Mouse (Mus musculus) embryonic facial prominence, embryonic 13.5 days (tissue): ENCODE results near the gene Cdc5l. TPM values are rescaled to one million over a fixed set of nuclear protein-coding genes. Genes with fewer than 3 reads are reported as not detected.
"Not testable (repeated sequence)": the region's sequence is repeated elsewhere in the genome, so short reads cannot be mapped to it uniquely, and the experiment has no call there.

Experiments used
- ATAC-seq: fragments of 200-750 bp; cut with Nextera tagmentation; 2 replicates; pipeline ENCODE4 v1.8.0; 2017; ENCODE audit warnings: low read depth; ENCODE audit not compliant: insufficient number of reproducible peaks, insufficient read depth, low FRiP score, low TSS enrichment
- H3K27ac ChIP-seq: fragments of 300-500 bp; sonication (generic); 2 replicates; pipeline ENCODE4 v1.5.1; 2015; ENCODE audit warnings: moderate library complexity, mild to moderate bottlenecking, inconsistent platforms
- H3K27me3 ChIP-seq: fragments of 300-500 bp; sonication (generic); 2 replicates; pipeline ENCODE4 v1.6.1; 2015; ENCODE audit warnings: mild to moderate bottlenecking, inconsistent platforms
- H3K36me3 ChIP-seq: fragments of 300-500 bp; sonication (generic); 2 replicates; pipeline ENCODE4 v1.6.1; 2015; ENCODE audit warnings: mild to moderate bottlenecking, inconsistent platforms
- H3K4me1 ChIP-seq: fragments of 300-500 bp; sonication (generic); 2 replicates; pipeline ENCODE4 v1.6.1; 2015; ENCODE audit warnings: inconsistent platforms
- H3K4me2 ChIP-seq: fragments of 300-500 bp; sonication (generic); 2 replicates; pipeline ENCODE4 v1.6.1; 2015; ENCODE audit warnings: moderate library complexity, mild to moderate bottlenecking, inconsistent platforms
- H3K4me3 ChIP-seq: fragments of 300-500 bp; sonication (generic); 2 replicates; pipeline ENCODE4 v1.5.1; 2015; ENCODE audit warnings: mild to moderate bottlenecking, inconsistent platforms
- H3K9ac ChIP-seq: fragments of 300-500 bp; sonication (generic); 2 replicates; pipeline ENCODE4 v1.6.1; 2015; ENCODE audit warnings: mild to moderate bottlenecking, inconsistent platforms
- H3K9me3 ChIP-seq: fragments of 300-500 bp; sonication (generic); 2 replicates; pipeline ENCODE4 v1.6.1; 2016; ENCODE audit warnings: inconsistent platforms
- WGBS: fragments of 180-500 bp; shearing (Covaris S2); methylation state at CpG from one replicate; pipeline ENCODE4 v1.1.7; 2015; ENCODE audit warnings: mixed read lengths; 5-methylcytosine and 5-hydroxymethylcytosine counted together
- polyA plus RNA-seq: library from polyadenylated mRNA; unstranded; fragments of >200 nt; fragmentation: Nextera tagmentation; extraction: Ambion mirVana; gene quantifications from 2 replicates; pipeline ENCODE4 v1.2.1, GENCODE M21; 2015

The Cdc5l gene
- polyA plus RNA-seq, 1 experiment from 2014 or later: 83.1 TPM

- Histone ChIP-seq H3K9me3 (no peaks in the 10 kb centered on the region), H3K36me3 (peaks cover 18% of the 10 kb centered on the region), H3K4me2 (peak overlapping the region; percentile 85), H3K4me1 (peaks cover 20% of the 10 kb centered on the region), H3K9ac (peak overlapping the region; percentile 94), H3K27me3 (no peaks in the 10 kb centered on the region), H3K27ac (peak overlapping the region; percentile 98), H3K4me3 (peak overlapping the region; percentile 89)
- peak; percentile 75 for ATAC-seq
- WGBS: 1% methylated on average over 62 of the region's 62 CpGs
Measured at GRCm38 (mm10) chr17:45432706-45433398, 685 bp downstream of the Cdc5l start.

- Histone ChIP-seq H3K4me3 (peak overlapping the region; percentile 89), H3K4me2 (peak overlapping the region; percentile 85), H3K36me3 (peaks cover 17% of the 10 kb centered on the region), H3K9me3 (no peaks in the 10 kb centered on the region), H3K4me1 (peaks cover 20% of the 10 kb centered on the region), H3K27ac (no peak overlapping the region), H3K9ac (peak overlapping the region; percentile 94), H3K27me3 (no peaks in the 10 kb centered on the region)
- ATAC-seq: no peak
- 76% methylated on average over 3 of the region's 3 CpGs for WGBS
Measured at GRCm38 (mm10) chr17:45432007-45432406, 1.5 kb downstream of the Cdc5l start.

GRCm38 (mm10) chr17:45417387-45417786 lies 16.1 kb downstream of the Cdc5l start:
- Histone ChIP-seq H3K4me2 (no peak overlapping the region), H3K27me3 (no peaks in the 10 kb centered on the region), H3K27ac (no peak overlapping the region), H3K36me3 (peaks cover 76% of the 10 kb centered on the region), H3K9ac (no peak overlapping the region), H3K4me1 (no peaks in the 10 kb centered on the region), H3K9me3 (no peaks in the 10 kb centered on the region), H3K4me3 (no peak overlapping the region)
- ATAC-seq: no peak
- WGBS: 74% methylated on average over 2 of the region's 2 CpGs

- H3K4me2 ChIP-seq: not testable (repeated sequence)
- peaks cover 90% of the 10 kb centered on the region for H3K36me3 ChIP-seq
Measured at GRCm38 (mm10) chr17:45411617-45412016, 21.9 kb downstream of the Cdc5l start.

GRCm38 (mm10) chr17:45408719-45409118 lies 24.8 kb downstream of the Cdc5l start:
- no peaks in the 10 kb centered on the region for H3K27me3 ChIP-seq
- no peak overlapping the region for H3K4me3 ChIP-seq
- H3K36me3 ChIP-seq: peaks cover 91% of the 10 kb centered on the region
- no peak overlapping the region for H3K9ac ChIP-seq
- WGBS: 96% methylated on average over 2 of the region's 2 CpGs
- H3K9me3 ChIP-seq: no peaks in the 10 kb centered on the region
- no peak overlapping the region for H3K4me2 ChIP-seq
- H3K4me1 ChIP-seq: no peaks in the 10 kb centered on the region
- no peak for ATAC-seq
- no peak overlapping the region for H3K27ac ChIP-seq

More at GRCm38 (mm10) chr17:45411617-45412016, 21.9 kb downstream of the Cdc5l start:
- 88% methylated on average over 2 of the region's 2 CpGs for WGBS
- not testable (repeated sequence) for H3K27me3 ChIP-seq, H3K9me3 ChIP-seq, H3K4me1 ChIP-seq, H3K4me3 ChIP-seq, H3K9ac ChIP-seq, H3K27ac ChIP-seq, ATAC-seq

GRCm38 (mm10) chr17:45406281-45406680 lies 27.3 kb downstream of the Cdc5l start:
- Histone ChIP-seq H3K9ac (no peak overlapping the region), H3K36me3 (peaks cover 72% of the 10 kb centered on the region)
- WGBS: 94% methylated on average over 10 of the region's 10 CpGs

GRCm38 (mm10) chr17:45403207-45403606 lies 30.3 kb downstream of the Cdc5l start:
- peaks cover 13% of the 10 kb centered on the region for H3K4me1 ChIP-seq
- H3K9me3 ChIP-seq: no peaks in the 10 kb centered on the region
- no peak overlapping the region for H3K9ac ChIP-seq
- H3K4me2 ChIP-seq: no peak overlapping the region
- no peaks in the 10 kb centered on the region for H3K27me3 ChIP-seq
- H3K4me3 ChIP-seq: no peak overlapping the region
- WGBS: under 1% methylated on average over 3 of the region's 3 CpGs
- ATAC-seq: no peak
- H3K27ac ChIP-seq: peak overlapping the region; percentile 73; the same call in 1 of the 2 replicates
- peaks cover 60% of the 10 kb centered on the region for H3K36me3 ChIP-seq

More at GRCm38 (mm10) chr17:45406281-45406680, 27.3 kb downstream of the Cdc5l start:
- no peak overlapping the region for H3K27ac ChIP-seq
- H3K4me3 ChIP-seq: no peak overlapping the region
- H3K9me3 ChIP-seq: no peaks in the 10 kb centered on the region
- H3K4me1 ChIP-seq: peaks cover 8% of the 10 kb centered on the region
- ATAC-seq: no peak
- no peaks in the 10 kb centered on the region for H3K27me3 ChIP-seq
- no peak overlapping the region for H3K4me2 ChIP-seq

GRCm38 (mm10) chr17:45402601-45403000 lies 30.9 kb downstream of the Cdc5l start:
- Histone ChIP-seq H3K27me3 (no peaks in the 10 kb centered on the region), H3K9me3 (no peaks in the 10 kb centered on the region), H3K4me1 (peaks cover 13% of the 10 kb centered on the region), H3K4me3 (no peak overlapping the region), H3K9ac (no peak overlapping the region), H3K36me3 (peaks cover 60% of the 10 kb centered on the region), H3K27ac (peak overlapping the region; percentile 73), H3K4me2 (no peak overlapping the region)
- no peak for ATAC-seq
- WGBS: 37% methylated on average over 3 of the region's 3 CpGs

- Histone ChIP-seq H3K27ac (no peak overlapping the region), H3K4me3 (no peak overlapping the region), H3K9ac (no peak overlapping the region), H3K27me3 (no peaks in the 10 kb centered on the region), H3K4me2 (no peak overlapping the region), H3K36me3 (peaks cover 59% of the 10 kb centered on the region), H3K9me3 (no peaks in the 10 kb centered on the region), H3K4me1 (peaks cover 13% of the 10 kb centered on the region)
- 86% methylated on average over 1 of the region's 1 CpGs for WGBS
- ATAC-seq: no peak
Measured at GRCm38 (mm10) chr17:45402126-45402525, 31.4 kb downstream of the Cdc5l start.

GRCm38 (mm10) chr17:45401126-45401905 lies 32.2 kb downstream of the Cdc5l start:
- Histone ChIP-seq H3K27me3 (no peaks in the 10 kb centered on the region), H3K4me2 (no peak overlapping the region), H3K27ac (no peak overlapping the region), H3K4me3 (no peak overlapping the region), H3K4me1 (peaks cover 13% of the 10 kb centered on the region), H3K9me3 (no peaks in the 10 kb centered on the region), H3K9ac (no peak overlapping the region), H3K36me3 (peaks cover 52% of the 10 kb centered on the region)
- ATAC-seq: no peak
- 84% methylated on average over 5 of the region's 5 CpGs for WGBS

- Histone ChIP-seq H3K36me3 (peaks cover 40% of the 10 kb centered on the region), H3K4me3 (no peak overlapping the region), H3K9me3 (no peaks in the 10 kb centered on the region), H3K27me3 (no peaks in the 10 kb centered on the region), H3K4me2 (no peak overlapping the region), H3K9ac (no peak overlapping the region), H3K27ac (no peak overlapping the region), H3K4me1 (peaks cover 11% of the 10 kb centered on the region)
- ATAC-seq: no peak
- 97% methylated on average over 2 of the region's 2 CpGs for WGBS
Measured at GRCm38 (mm10) chr17:45398021-45398420, 35.5 kb downstream of the Cdc5l start.

GRCm38 (mm10) chr17:45397541-45397940 lies 36.0 kb downstream of the Cdc5l start:
- no peak for ATAC-seq
- no peak overlapping the region for H3K9ac ChIP-seq
- peaks cover 8% of the 10 kb centered on the region for H3K4me1 ChIP-seq
- 76% methylated on average over 3 of the region's 3 CpGs for WGBS
- H3K4me2 ChIP-seq: no peak overlapping the region
- H3K4me3 ChIP-seq: no peak overlapping the region
- H3K27ac ChIP-seq: no peak overlapping the region
- H3K27me3 ChIP-seq: no peaks in the 10 kb centered on the region
- H3K36me3 ChIP-seq: peaks cover 42% of the 10 kb centered on the region
- H3K9me3 ChIP-seq: no peaks in the 10 kb centered on the region
